In genomic region chr7:123123665-123124298, GRCm38 (mm10) we compare ENCODE assay signal across 8 mouse cellular contexts. TPM values are rescaled to one million over a fixed set of nuclear protein-coding genes. Genes with fewer than 3 reads are reported as not detected.
A peak's percentile ranks its signal among the peaks of the same experiment; 100 is the strongest.
DNase-seq lines count a peak whose midpoint lies in the region; ATAC-seq and TF ChIP-seq lines count a peak whose summit lies in the region.

Gene Tnrc6a (plus strand): TSS chr7:123123885.

- peak within 1 kb of the TSS; percentile 95 for H3K4me3 ChIP-seq in bone marrow, adult 2 months (replicated peaks; ENCODE audit: control insufficient read depth, low read depth, low read length)
- peak within 1 kb of the TSS; percentile 99 for H3K4me3 ChIP-seq in embryonic facial prominence, embryonic 15.5 days (replicated peaks)
- peak within 1 kb of the TSS; percentile 99 for H3K4me3 ChIP-seq in kidney, embryonic 14.5 days (ENCODE audit: low read length)
- H3K4me3 ChIP-seq in limb, embryonic 15.5 days: peak within 1 kb of the TSS; percentile 98

- peak within 1 kb of the TSS; percentile 97 for H3K27ac ChIP-seq in bone marrow, adult 2 months (ENCODE audit: control insufficient read depth, insufficient read depth, low read depth, low read length, poor library complexity)
- peak within 1 kb of the TSS; percentile 98 for H3K27ac ChIP-seq in embryonic facial prominence, embryonic 15.5 days (replicated peaks)
- peak within 1 kb of the TSS; percentile 93 for H3K27ac ChIP-seq in kidney, embryonic 14.5 days (ENCODE audit: low read depth, low read length)
- peak within 1 kb of the TSS; percentile 98 for H3K27ac ChIP-seq in limb, embryonic 15.5 days

- peak; percentile 93 for DNase-seq in 416B (ENCODE audit: low read depth)
- peak; percentile 92 to 95 for DNase-seq in heart, adult 9 months (ENCODE audit: low spot score in 2 of 2)
- DNase-seq in monocyte, adult 2 months (ENCODE audit: low read depth in 1 of 2, low spot score in 2 of 2): peak; percentile 85 to 93
- peak; percentile 90 to 91 for DNase-seq in spleen, postnatal 36 days (ENCODE audit: low spot score in 2 of 2)

- no peaks in the 10 kb centered on the region for H3K9me3 ChIP-seq in embryonic facial prominence, embryonic 15.5 days (replicated peaks)
- H3K9me3 ChIP-seq in kidney, embryonic 14.5 days (ENCODE audit: control insufficient read depth, low read length): no peaks in the 10 kb centered on the region
- no peaks in the 10 kb centered on the region for H3K9me3 ChIP-seq in limb, embryonic 15.5 days

- under 1% methylated on average over 55 of the region's 55 CpGs for WGBS in bone marrow, adult 2 months
- WGBS in embryonic facial prominence, embryonic 15.5 days: 0% methylated on average over 53 of the region's 55 CpGs
- WGBS in kidney, embryonic 14.5 days: under 1% methylated on average over 53 of the region's 55 CpGs
- 1% methylated on average over 50 of the region's 55 CpGs for WGBS in limb, embryonic 15.5 days

- ATAC-seq in embryonic facial prominence, embryonic 15.5 days (ENCODE audit: insufficient number of reproducible peaks, low FRiP score, low TSS enrichment, low read depth): peak; percentile 92
- peak; percentile 94 for ATAC-seq in kidney, embryonic 14.5 days (ENCODE audit: low FRiP score, low TSS enrichment)
- peak; percentile 93 for ATAC-seq in limb, embryonic 15.5 days (ENCODE audit: insufficient number of reproducible peaks, low FRiP score, low TSS enrichment, low read depth)

- no peak for TF ChIP-seq CTCF in bone marrow, adult 2 months (IDR thresholded peaks at IDR 0.05; ENCODE audit: control insufficient read depth, insufficient read depth, low read length)

- TF ChIP-seq POLR2A in bone marrow, adult 2 months (IDR thresholded peaks at IDR 0.05; ENCODE audit: borderline replicate concordance, control insufficient read depth, low read depth, low read length): peak; percentile 67; the same call in 1 of the 2 replicates

- no peaks in the 10 kb centered on the region; the same call in 1 of the 2 replicates for H3K4me1 ChIP-seq in bone marrow, adult 2 months (ENCODE audit: control insufficient read depth, insufficient read depth, low read length)
- H3K4me1 ChIP-seq in embryonic facial prominence, embryonic 15.5 days: no peaks in the 10 kb centered on the region; the same call in 1 of the 2 replicates
- peaks cover 10% of the 10 kb centered on the region; the same call in 1 of the 2 replicates for H3K4me1 ChIP-seq in kidney, embryonic 14.5 days (ENCODE audit: control insufficient read depth, insufficient read depth, low read length)
- H3K4me1 ChIP-seq in limb, embryonic 15.5 days: peaks cover 6% of the 10 kb centered on the region; the same call in 1 of the 2 replicates

- peak within 1 kb of the TSS; percentile 96 for H3K9ac ChIP-seq in embryonic facial prominence, embryonic 15.5 days
- H3K9ac ChIP-seq in kidney, embryonic 14.5 days (ENCODE audit: low read depth, low read length): peak within 1 kb of the TSS; percentile 99
- H3K9ac ChIP-seq in limb, embryonic 15.5 days: peak within 1 kb of the TSS; percentile 97

- H3K4me2 ChIP-seq in embryonic facial prominence, embryonic 15.5 days (replicated peaks): peak within 1 kb of the TSS; percentile 55
- peak within 1 kb of the TSS; percentile 63 for H3K4me2 ChIP-seq in kidney, embryonic 14.5 days (replicated peaks; ENCODE audit: low read depth, low read length)
- H3K4me2 ChIP-seq in limb, embryonic 15.5 days: peak within 1 kb of the TSS; percentile 45

- H3K27me3 ChIP-seq in embryonic facial prominence, embryonic 15.5 days: no peaks in the 10 kb centered on the region
- no peaks in the 10 kb centered on the region for H3K27me3 ChIP-seq in kidney, embryonic 14.5 days (ENCODE audit: control insufficient read depth, insufficient read depth, low read length)
- H3K27me3 ChIP-seq in limb, embryonic 15.5 days: no peaks in the 10 kb centered on the region

- 0 out of 2 replicates have a peak, but pooled peaks cover 3% of the 10 kb centered on the region for H3K36me3 ChIP-seq in embryonic facial prominence, embryonic 15.5 days
- peaks cover 17% of the 10 kb centered on the region for H3K36me3 ChIP-seq in kidney, embryonic 14.5 days (ENCODE audit: control insufficient read depth, insufficient read depth, low read length)
- peaks cover 2% of the 10 kb centered on the region; the same call in 1 of the 2 replicates for H3K36me3 ChIP-seq in limb, embryonic 15.5 days

RNA-seq across cellular contexts. Expression of gene Tnrc6a, which starts in this region (rescaled TPM):
- polyA plus RNA-seq in bone marrow, adult 2 months (2011; ENCODE audit: insufficient read depth, insufficient read length, low replicate concordance, missing spikeins): 41.0 and 41.9 TPM in 2 replicates
- polyA plus RNA-seq in embryonic facial prominence, embryonic 15.5 days (2015; fragmentation: Nextera tagmentation; extraction: Ambion mirVana): 46.3 and 47.7 TPM in 2 replicates
- 57.6 and 64.1 TPM in 2 replicates for polyA plus RNA-seq in kidney, embryonic 14.5 days (2014; fragmentation: Nextera tagmentation; extraction: Ambion mirVana)
- 38.2 and 43.5 TPM in 2 replicates for polyA plus RNA-seq in limb, embryonic 15.5 days (2015; fragmentation: Nextera tagmentation; extraction: Ambion mirVana)

Comparison
In these comparisons a context has a peak if more than half of its experiments do, and no peak if none do; other contexts are left out.
1. Peak in every context shown above with its lines: DNase-seq, ATAC-seq, H3K4me3 ChIP-seq and H3K27ac ChIP-seq.